10 mouse cellular contexts compared by ENCODE assay signal in genomic region chr5:90951475-90951874, GRCm38 (mm10). TPM values are rescaled to one million over a fixed set of nuclear protein-coding genes. Genes with fewer than 3 reads are reported as not detected.
DNase-seq lines count a peak whose midpoint lies in the region; ATAC-seq and TF ChIP-seq lines count a peak whose summit lies in the region.
"Had no signal": no experiment of that assay in that cellular context is flagged by ENCODE, and none has a peak within 500 bp of the region (broad histone marks: within the 10 kb centered on the region; RNA-seq: fewer than 3 reads in every experiment).

No protein-coding gene starts in this region.

- H3K4me3 ChIP-seq in hindbrain, embryonic 11.5 days (ENCODE audit: low read depth, low read length), result no peak overlapping the region
- H3K4me3 ChIP-seq in hindbrain, embryonic 10.5 days, result no peak overlapping the region
- no peak overlapping the region for H3K4me3 ChIP-seq in CH12.LX (replicated peaks in 1 of 3; ENCODE audit: low read depth in 2 of 3, low read length in 2 of 3, poor library complexity in 1 of 3)
- no peak overlapping the region for H3K4me3 ChIP-seq in hindbrain, embryonic 16.5 days (ENCODE audit: low read length)
- H3K4me3 ChIP-seq: stomach, embryonic 15.5 days had no signal

- WGBS in hindbrain, embryonic 11.5 days, result 36% methylated on average over 2 of the region's 2 CpGs
- 37% methylated on average over 2 of the region's 2 CpGs for WGBS in hindbrain, embryonic 10.5 days
- WGBS in hindbrain, embryonic 16.5 days, result 37% methylated on average over 2 of the region's 2 CpGs

- H3K4me1 ChIP-seq in hindbrain, embryonic 11.5 days (replicated peaks; ENCODE audit: control insufficient read depth, insufficient read depth, low read length), result no peaks in the 10 kb centered on the region
- H3K4me1 ChIP-seq in hindbrain, embryonic 10.5 days (replicated peaks), result no peaks in the 10 kb centered on the region
- no peaks in the 10 kb centered on the region for H3K4me1 ChIP-seq in CH12.LX (ENCODE audit: control insufficient read depth in 1 of 2, insufficient read depth in 2 of 2)
- no peaks in the 10 kb centered on the region for H3K4me1 ChIP-seq in hindbrain, embryonic 16.5 days (ENCODE audit: control insufficient read depth, insufficient read depth, low read depth, low read length)
- H3K4me1 ChIP-seq: stomach, embryonic 15.5 days had no signal

- peak; percentile 83 for TF ChIP-seq RAD21 in CH12.LX (IDR thresholded peaks at IDR 0.05; ENCODE audit: low read depth, low read length)

- no peaks in the 10 kb centered on the region for H3K9me3 ChIP-seq in hindbrain, embryonic 11.5 days (ENCODE audit: control insufficient read depth, low read length)
- H3K9me3 ChIP-seq in hindbrain, embryonic 10.5 days, result no peaks in the 10 kb centered on the region
- no peaks in the 10 kb centered on the region for H3K9me3 ChIP-seq in CH12.LX (replicated peaks; ENCODE audit: low read length)
- no peaks in the 10 kb centered on the region for H3K9me3 ChIP-seq in hindbrain, embryonic 16.5 days (ENCODE audit: control insufficient read depth, low read length)
- H3K9me3 ChIP-seq: stomach, embryonic 15.5 days had no signal

- in situ Hi-C loops in CH12.LX (cut with MboI; ENCODE audit: low pct_ligation_motif_present, low pct_unique_long_range_greater_than_20kb, low sequenced_read_pairs), result no loop called here

- peak; percentile 79 for ATAC-seq in hindbrain, embryonic 11.5 days (ENCODE audit: low FRiP score)
- ATAC-seq in hindbrain, embryonic 16.5 days, result peak; percentile 90

- TF ChIP-seq POLR2A in CH12.LX (IDR thresholded peaks at IDR 0.05; ENCODE audit: low read depth, low read length), result no peak

- no peak overlapping the region for H3K4me2 ChIP-seq in hindbrain, embryonic 11.5 days (replicated peaks; ENCODE audit: low read depth, low read length)
- H3K4me2 ChIP-seq in CH12.LX (ENCODE audit: insufficient read depth, low read depth, poor library complexity, severe bottlenecking), result no peak overlapping the region
- H3K4me2 ChIP-seq in hindbrain, embryonic 16.5 days (ENCODE audit: low read length), result no peak overlapping the region
- H3K4me2 ChIP-seq: stomach, embryonic 15.5 days had no signal

- no peak for TF ChIP-seq EP300 in CH12.LX (IDR thresholded peaks at IDR 0.05; ENCODE audit: low read length)

- intact Hi-C loops in left cerebral cortex, postnatal 25 days (cut with DNase I), result loop anchor here (2.0 to 10.0 kb wide), 4 partner anchors 246 to 1051 kb away; no protein-coding TSS in a partner anchor

- H3K79me2 ChIP-seq in CH12.LX (replicated peaks; ENCODE audit: control insufficient read depth, extremely low read depth, insufficient read depth, poor library complexity, severe bottlenecking), result no peaks in the 10 kb centered on the region

- H3K9ac ChIP-seq in hindbrain, embryonic 11.5 days (ENCODE audit: low read depth, low read length), result no peak overlapping the region
- no peak overlapping the region for H3K9ac ChIP-seq in CH12.LX (ENCODE audit: insufficient read depth, low read depth)
- H3K9ac ChIP-seq in hindbrain, embryonic 16.5 days (ENCODE audit: low read depth, low read length), result no peak overlapping the region
- H3K9ac ChIP-seq: stomach, embryonic 15.5 days had no signal

- dilution Hi-C loops in CH12.LX (cut with MboI; ENCODE audit: extremely low pct_ligation_motif_present, extremely low pct_unique_long_range_greater_than_20kb, low sequenced_read_pairs), result no loop called here

- no peaks in the 10 kb centered on the region for H3K27me3 ChIP-seq in hindbrain, embryonic 11.5 days (ENCODE audit: control insufficient read depth, insufficient read depth, low read length)
- H3K27me3 ChIP-seq in hindbrain, embryonic 10.5 days (ENCODE audit: insufficient read depth, poor library complexity, severe bottlenecking), result no peaks in the 10 kb centered on the region
- no peaks in the 10 kb centered on the region for H3K27me3 ChIP-seq in CH12.LX (replicated peaks)
- H3K27me3 ChIP-seq in hindbrain, embryonic 16.5 days (replicated peaks; ENCODE audit: control insufficient read depth, insufficient read depth, low read length), result no peaks in the 10 kb centered on the region
- H3K27me3 ChIP-seq: stomach, embryonic 15.5 days had no signal

- DNase-seq in hindbrain, embryonic 11.5 days (ENCODE audit: low spot score), result peak; percentile 7
- no peak for DNase-seq in hindbrain, embryonic 10.5 days (ENCODE audit: low spot score)
- no peak for DNase-seq in CH12.LX (ENCODE audit: extremely low read depth)
- DNase-seq in cerebellum, adult 18-20 months, result peak; percentile 51 to 62
- peak; percentile 61 to 81 for DNase-seq in left cerebral cortex, postnatal 25 days (ENCODE audit: low spot score in 2 of 2)
- DNase-seq in retina, adult 2 months (ENCODE audit: low read depth, low spot score), result peak; percentile 8
- DNase-seq in urinary bladder, postnatal 25 days (ENCODE audit: low spot score), result no peak

- TF ChIP-seq CTCF in CH12.LX (conservative IDR thresholded peaks at IDR 0.05 in 1 of 2, IDR thresholded peaks at IDR 0.05 in 1 of 2; ENCODE audit: low read depth in 2 of 2, low read length in 2 of 2), result peak; percentile 35 to 99

- H3K36me3 ChIP-seq in hindbrain, embryonic 11.5 days (ENCODE audit: control insufficient read depth, insufficient read depth, low read length), result no peaks in the 10 kb centered on the region
- H3K36me3 ChIP-seq in hindbrain, embryonic 10.5 days, result 0 out of 2 replicates have a peak, but pooled peaks cover 8% of the 10 kb centered on the region
- H3K36me3 ChIP-seq in CH12.LX (replicated peaks in 1 of 2; ENCODE audit: control insufficient read depth in 1 of 2, insufficient read depth in 1 of 2, low read length in 1 of 2), result no peaks in the 10 kb centered on the region
- H3K36me3 ChIP-seq in hindbrain, embryonic 16.5 days (ENCODE audit: control insufficient read depth, insufficient read depth, low read length), result peaks cover 3% of the 10 kb centered on the region; the same call in 1 of the 2 replicates

- H3K27ac ChIP-seq in hindbrain, embryonic 11.5 days (ENCODE audit: low read depth, low read length), result no peak overlapping the region
- H3K27ac ChIP-seq in hindbrain, embryonic 10.5 days, result no peak overlapping the region
- no peak overlapping the region for H3K27ac ChIP-seq in CH12.LX (ENCODE audit: insufficient read depth, low read depth)
- no peak overlapping the region for H3K27ac ChIP-seq in hindbrain, embryonic 16.5 days (ENCODE audit: low read depth, low read length)
- H3K27ac ChIP-seq: stomach, embryonic 15.5 days had no signal

TF ChIP-seq in CH12.LX, 34 proteins besides CTCF, POLR2A, EP300 and RAD21:
- no peak for TF ChIP-seq HCFC1 (IDR thresholded peaks at IDR 0.05; ENCODE audit: low read depth, low read length)
- peak; percentile 74 for TF ChIP-seq SMC3 (IDR thresholded peaks at IDR 0.05; ENCODE audit: low read depth, low read length)
- TF ChIP-seq JUND (conservative IDR thresholded peaks at IDR 0.05; ENCODE audit: low read depth, low read length), result peak; percentile 20; the same call in 1 of the 2 replicates
- peak; percentile 66; the same call in 1 of the 2 replicates for TF ChIP-seq NELFE (IDR thresholded peaks at IDR 0.05; ENCODE audit: low read depth, low read length)
- 0 out of 2 replicates have a peak, but pooled peaks have one; percentile 18 for TF ChIP-seq TBP (conservative IDR thresholded peaks at IDR 0.05; ENCODE audit: low read depth, low read length)

RNA-seq across cellular contexts. Expression of gene Mthfd2l, which starts 20.6 kb away (rescaled TPM):
- polyA plus RNA-seq in hindbrain, embryonic 11.5 days (2014; fragmentation: Nextera tagmentation; extraction: Ambion mirVana), result 92.7 and 94.7 TPM in 2 replicates
- polyA plus RNA-seq in hindbrain, embryonic 10.5 days (2016; fragmentation: Nextera tagmentation; extraction: Ambion mirVana), result 58.6 and 71.3 TPM in 2 replicates
- 1.2 and 1.7 TPM in 2 replicates for total RNA-seq in CH12.LX (2012; rRNA removed)
- total RNA-seq in CH12.LX (2014; rRNA removed), result 5.5 and 5.7 TPM in 2 replicates
- 2.3 and 3.7 TPM in 2 replicates for polyA plus RNA-seq in CH12.LX (2012; ENCODE audit: insufficient read length, low read depth)
- 59.4 and 61.8 TPM in 2 replicates for polyA plus RNA-seq in hindbrain, embryonic 16.5 days (2015; fragmentation: Nextera tagmentation; extraction: Ambion mirVana)
- 10 to 100 TPM; 14.2 to 14.6 TPM for total RNA-seq in left cerebral cortex, postnatal 25 days (2021)

RNA-seq across cellular contexts. Expression of gene Cxcl2, which starts 47.8 kb away (rescaled TPM):
- polyA plus RNA-seq in hindbrain, embryonic 11.5 days (2014; fragmentation: Nextera tagmentation; extraction: Ambion mirVana), result not detected in 2 replicates
- not detected in 2 replicates for polyA plus RNA-seq in hindbrain, embryonic 10.5 days (2016; fragmentation: Nextera tagmentation; extraction: Ambion mirVana)
- 0.47 TPM in 1 of 2 replicates, not detected in the other for total RNA-seq in CH12.LX (2012; rRNA removed)
- 0.21 and 0.22 TPM in 2 replicates for total RNA-seq in CH12.LX (2014; rRNA removed)
- not detected in 2 replicates for polyA plus RNA-seq in CH12.LX (2012; ENCODE audit: insufficient read length, low read depth)
- polyA plus RNA-seq in hindbrain, embryonic 16.5 days (2015; fragmentation: Nextera tagmentation; extraction: Ambion mirVana), result not detected in 2 replicates
- total RNA-seq in left cerebral cortex, postnatal 25 days (2021), result not detected
- total RNA-seq: left cerebral cortex, adult 8-10 months had no signal
- polyA plus RNA-seq: stomach, embryonic 15.5 days had no signal

Comparison
In these comparisons a context has a peak if more than half of its experiments do, and no peak if none do; other contexts are left out.
1. DNase-seq: peak in hindbrain, embryonic 11.5 days (single experiment), cerebellum, adult 18-20 months (2 of 2), left cerebral cortex, postnatal 25 days (2 of 2) and retina, adult 2 months (single experiment); none in hindbrain, embryonic 10.5 days (single experiment), CH12.LX (single experiment) and urinary bladder, postnatal 25 days (single experiment).
2. RNA of gene Mthfd2l, which starts 20.6 kb away (polyA plus RNA-seq): 92.7 to 94.7 TPM in hindbrain, embryonic 11.5 days, 58.6 to 71.3 TPM in hindbrain, embryonic 10.5 days and 59.4 to 61.8 TPM in hindbrain, embryonic 16.5 days; 2.3 to 3.7 TPM in CH12.LX; every median in the first group is over 10 times any median in the second.